Mouse (Mus musculus): ENCODE results near the gene Bud31. TPM values are rescaled to one million over a fixed set of nuclear protein-coding genes. Genes with fewer than 3 reads are reported as not detected.
"Not testable (repeated sequence)": the region's sequence is repeated elsewhere in the genome, so short reads cannot be mapped to it uniquely, and the experiment has no call there.

Gene Bud31
- polyA plus RNA-seq, 1 experiment from 2014 or later, result 128 TPM

DNA sequence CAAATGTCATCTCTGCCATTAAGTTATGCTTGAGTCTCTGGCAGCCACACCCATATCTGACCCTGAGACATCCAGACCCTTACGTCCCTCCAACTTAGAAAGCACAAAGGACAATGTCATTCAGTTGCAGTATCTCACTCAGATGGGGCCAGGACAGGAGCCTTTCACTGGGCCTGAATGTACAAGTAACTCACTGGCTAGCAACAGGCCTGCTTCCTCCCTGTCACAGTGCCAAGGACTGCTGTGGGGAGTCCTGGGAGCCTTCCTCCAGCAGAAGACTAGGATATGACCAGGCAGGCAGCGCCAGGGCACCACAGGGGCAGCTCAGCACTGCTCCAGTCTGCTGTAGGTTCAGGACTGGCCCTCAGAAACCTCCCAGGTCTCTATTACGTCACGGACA is 11.0 kb upstream of the Bud31 start:
- WGBS (ENCODE audit: insufficient replicate concordance), result 85% methylated on average over 4 of the region's 4 CpGs
- ATAC-seq (ENCODE audit: insufficient read depth), result no peak
- Histone ChIP-seq H3K9me3 (replicated peaks) (no peaks in the 10 kb centered on the region), H3K27me3 (no peaks in the 10 kb centered on the region), H3K27ac (replicated peaks) (no peak overlapping the region), H3K4me3 (replicated peaks) (no peak overlapping the region), H3K9ac (no peak overlapping the region), H3K4me2 (no peak overlapping the region), H3K4me1 (replicated peaks) (peaks cover 6% of the 10 kb centered on the region), H3K36me3 (replicated peaks) (peaks cover 97% of the 10 kb centered on the region)

DNA sequence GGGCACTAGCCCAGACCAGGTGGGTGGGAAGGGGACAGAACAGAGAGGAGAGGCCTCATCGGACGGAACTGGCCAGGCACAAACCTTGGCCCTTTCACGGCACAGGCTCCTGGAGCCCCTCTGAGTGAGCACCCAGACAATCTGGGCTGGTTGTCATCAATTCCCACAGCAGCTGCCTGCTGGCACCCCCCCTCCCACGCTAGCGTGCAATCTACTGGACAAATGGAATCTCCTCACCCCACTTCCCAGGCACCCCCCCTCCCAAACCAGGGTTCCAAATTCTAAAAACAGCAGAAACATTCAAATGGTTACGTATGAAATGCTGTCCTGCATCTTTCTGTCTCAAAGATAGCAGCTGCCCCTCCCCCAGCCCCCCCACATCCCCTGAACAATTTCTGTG is 10.4 kb upstream of the Bud31 start:
- not testable (repeated sequence) for H3K27me3 ChIP-seq; ATAC-seq (ENCODE audit: insufficient read depth); H3K4me3 ChIP-seq (replicated peaks); H3K9me3 ChIP-seq (replicated peaks); H3K27ac ChIP-seq (replicated peaks); H3K4me2 ChIP-seq; H3K9ac ChIP-seq; H3K4me1 ChIP-seq (replicated peaks)
- peaks cover 97% of the 10 kb centered on the region for H3K36me3 ChIP-seq (replicated peaks)
- WGBS (ENCODE audit: insufficient replicate concordance), result 72% methylated on average over 4 of the region's 6 CpGs

DNA sequence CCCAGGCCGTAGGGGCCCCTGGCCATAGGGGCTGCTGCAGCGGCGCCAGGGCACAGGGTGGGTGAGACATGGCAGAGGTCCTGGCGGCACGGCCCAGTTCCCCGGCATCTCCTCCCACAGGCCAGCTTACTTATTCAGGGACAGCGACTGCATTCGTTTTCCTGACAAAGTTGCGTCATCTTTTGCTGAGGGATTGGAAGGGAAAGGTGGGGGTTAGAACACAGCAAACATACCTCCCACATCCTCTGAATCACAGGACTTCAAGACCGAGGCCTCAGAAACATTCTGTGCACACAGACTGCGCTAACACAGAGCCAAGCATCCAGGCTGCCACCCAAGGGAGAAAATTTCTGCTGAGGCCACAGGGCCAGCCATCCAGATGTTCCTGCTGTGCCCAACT is 10.0 kb upstream of the Bud31 start:
- Histone ChIP-seq H3K9ac (no peak overlapping the region), H3K27me3 (no peaks in the 10 kb centered on the region), H3K4me1 (replicated peaks) (peaks cover 6% of the 10 kb centered on the region), H3K27ac (replicated peaks) (no peak overlapping the region), H3K36me3 (replicated peaks) (peaks cover 97% of the 10 kb centered on the region), H3K9me3 (replicated peaks) (no peaks in the 10 kb centered on the region), H3K4me2 (no peak overlapping the region), H3K4me3 (replicated peaks) (no peak overlapping the region)
- WGBS (ENCODE audit: insufficient replicate concordance), result 73% methylated on average over 11 of the region's 11 CpGs
- ATAC-seq (ENCODE audit: insufficient read depth), result peak; percentile 28; the same call in 1 of the 2 replicates

DNA sequence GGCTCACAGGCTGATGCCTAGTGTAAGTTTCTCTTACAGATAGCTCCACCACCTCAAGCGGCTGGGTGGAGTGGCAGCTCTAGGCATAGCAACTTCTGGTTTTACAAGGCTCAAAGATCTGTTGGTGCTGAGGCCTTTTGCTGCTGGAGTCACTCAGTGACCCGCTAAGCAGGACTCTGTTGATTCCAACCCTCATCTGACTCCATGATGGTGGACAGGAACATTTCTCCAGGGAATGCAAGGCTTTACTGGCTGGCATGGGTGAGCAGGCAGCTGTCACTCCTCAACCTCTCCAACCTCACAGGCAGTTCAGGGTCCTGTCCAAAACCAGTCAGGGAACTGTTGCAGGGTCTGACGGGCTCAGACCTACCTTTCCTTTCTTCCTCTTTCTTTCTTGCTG is 9.2 kb upstream of the Bud31 start:
- H3K36me3 ChIP-seq (replicated peaks), result peaks cover 97% of the 10 kb centered on the region
- no peak overlapping the region for H3K9ac ChIP-seq
- no peaks in the 10 kb centered on the region for H3K27me3 ChIP-seq
- no peak for ATAC-seq (ENCODE audit: insufficient read depth)
- H3K4me3 ChIP-seq (replicated peaks), result no peak overlapping the region
- no peak overlapping the region for H3K4me2 ChIP-seq
- no peak overlapping the region for H3K27ac ChIP-seq (replicated peaks)
- peaks cover 6% of the 10 kb centered on the region for H3K4me1 ChIP-seq (replicated peaks)
- WGBS (ENCODE audit: insufficient replicate concordance), result 78% methylated on average over 3 of the region's 3 CpGs
- H3K9me3 ChIP-seq (replicated peaks), result no peaks in the 10 kb centered on the region

DNA sequence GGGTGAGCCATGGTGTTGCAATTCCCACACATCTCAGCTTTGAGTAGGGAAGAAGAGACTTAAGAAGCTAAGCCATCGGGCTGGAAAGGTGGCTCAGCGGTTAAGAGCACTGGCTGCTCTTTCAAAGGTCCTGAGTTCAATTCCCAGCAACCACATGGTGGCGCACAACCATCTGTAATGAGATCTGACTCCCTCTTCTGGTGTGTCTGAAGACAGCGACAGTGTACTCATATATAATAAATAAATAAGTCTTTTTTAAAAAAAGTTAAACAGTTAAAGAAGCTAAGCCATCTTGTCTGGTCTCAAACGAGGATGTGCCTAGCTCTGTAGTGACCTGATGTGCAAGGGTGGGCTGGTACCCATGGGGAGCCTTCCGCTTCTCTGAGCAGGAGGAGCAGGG is 6.9 kb upstream of the Bud31 start:
- H3K4me2 ChIP-seq; H3K27ac ChIP-seq (replicated peaks); ATAC-seq (ENCODE audit: insufficient read depth); H3K4me3 ChIP-seq (replicated peaks); H3K9ac ChIP-seq; H3K27me3 ChIP-seq; H3K9me3 ChIP-seq (replicated peaks): not testable (repeated sequence)
- H3K36me3 ChIP-seq (replicated peaks), result peaks cover 86% of the 10 kb centered on the region
- WGBS (ENCODE audit: insufficient replicate concordance), result 83% methylated on average over 6 of the region's 6 CpGs
- peaks cover 23% of the 10 kb centered on the region for H3K4me1 ChIP-seq (replicated peaks)

DNA sequence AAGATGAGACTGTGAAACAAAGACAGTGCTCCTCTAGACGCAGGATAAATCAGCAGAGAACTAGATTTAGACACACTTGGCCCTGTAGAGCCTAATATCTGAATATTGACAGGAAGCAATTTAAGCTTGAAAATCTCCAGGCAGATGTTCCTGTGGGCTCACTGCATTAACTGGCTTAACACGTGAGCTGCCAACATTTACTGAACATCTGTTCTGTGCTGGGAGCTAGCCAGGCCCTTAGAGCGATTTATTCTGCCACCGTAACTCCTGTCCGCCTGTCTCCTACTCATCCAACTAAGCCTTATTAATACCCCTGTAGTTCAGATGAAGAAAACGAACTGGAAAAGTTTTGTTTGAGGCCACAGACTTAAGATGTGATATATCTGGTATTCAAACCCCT is 1.3 kb upstream of the Bud31 start:
- ATAC-seq (ENCODE audit: insufficient read depth), result no peak
- Histone ChIP-seq H3K4me1 (replicated peaks) (peaks cover 46% of the 10 kb centered on the region), H3K27me3 (no peaks in the 10 kb centered on the region), H3K9me3 (replicated peaks) (no peaks in the 10 kb centered on the region), H3K27ac (replicated peaks) (peak overlapping the region; percentile 93), H3K4me2 (peak overlapping the region; percentile 80), H3K4me3 (replicated peaks) (peak overlapping the region; percentile 90), H3K36me3 (replicated peaks) (peaks cover 57% of the 10 kb centered on the region), H3K9ac (peak overlapping the region; percentile 91)
- 11% methylated on average over 6 of the region's 6 CpGs for WGBS (ENCODE audit: insufficient replicate concordance)

DNA sequence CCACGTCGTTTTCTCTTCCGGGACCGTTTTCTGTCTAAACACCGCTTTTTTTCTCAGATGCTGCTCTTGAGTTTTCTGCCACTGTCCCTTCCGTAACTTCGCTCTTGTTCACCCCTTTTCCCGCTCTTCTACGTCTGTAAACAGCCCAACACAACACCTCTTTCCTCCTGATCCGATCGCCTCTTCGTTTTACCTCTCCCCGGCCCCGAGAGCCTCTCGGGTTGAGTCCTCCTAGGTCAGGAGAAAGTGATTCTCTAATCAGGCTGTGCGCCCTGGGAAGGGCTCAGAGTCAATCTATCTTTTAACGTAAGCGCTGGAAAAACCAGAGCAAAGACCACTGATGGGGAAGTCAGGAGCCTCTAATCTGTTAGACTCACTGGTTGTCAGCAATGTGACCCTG is 449 bp downstream of the Bud31 start:
- H3K27me3 ChIP-seq, result no peaks in the 10 kb centered on the region
- peaks cover 46% of the 10 kb centered on the region for H3K4me1 ChIP-seq (replicated peaks)
- H3K27ac ChIP-seq (replicated peaks), result peak overlapping the region; percentile 93
- peak overlapping the region; percentile 90 for H3K4me3 ChIP-seq (replicated peaks)
- peaks cover 57% of the 10 kb centered on the region for H3K36me3 ChIP-seq (replicated peaks)
- peak overlapping the region; percentile 91 for H3K9ac ChIP-seq
- peak overlapping the region; percentile 80 for H3K4me2 ChIP-seq
- peak; percentile 31 for ATAC-seq (ENCODE audit: insufficient read depth)
- under 1% methylated on average over 18 of the region's 18 CpGs for whole genome bisulfite sequencing (ENCODE audit: insufficient replicate concordance)
- H3K9me3 ChIP-seq (replicated peaks), result no peaks in the 10 kb centered on the region

DNA sequence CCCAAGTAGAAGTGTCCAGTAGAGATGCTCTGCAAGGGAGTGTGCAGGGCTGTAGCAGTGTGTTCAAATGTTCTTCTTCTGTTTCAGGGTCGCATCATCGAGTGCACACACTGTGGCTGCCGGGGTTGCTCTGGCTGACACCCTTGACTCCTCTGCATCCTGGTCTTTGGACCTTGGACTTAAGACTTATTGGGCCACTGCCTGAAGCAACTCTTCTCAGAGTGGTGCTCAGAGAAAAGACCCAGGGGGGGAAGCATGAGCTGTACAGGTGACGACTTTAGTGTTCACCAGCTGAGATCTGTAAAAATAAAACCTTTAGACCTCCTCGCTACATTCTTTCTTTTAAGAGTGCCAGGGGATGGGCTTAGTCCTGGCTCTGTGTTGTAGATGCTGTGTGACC is 7.6 kb downstream of the Bud31 start:
- H3K27me3 ChIP-seq, result no peaks in the 10 kb centered on the region
- no peak overlapping the region for H3K4me3 ChIP-seq (replicated peaks)
- H3K4me1 ChIP-seq (replicated peaks), result peaks cover 38% of the 10 kb centered on the region
- H3K9ac ChIP-seq, result no peak overlapping the region
- peaks cover 100% of the 10 kb centered on the region for H3K36me3 ChIP-seq (replicated peaks)
- ATAC-seq (ENCODE audit: insufficient read depth), result no peak
- no peak overlapping the region for H3K4me2 ChIP-seq
- 77% methylated on average over 5 of the region's 5 CpGs for WGBS (ENCODE audit: insufficient replicate concordance)
- H3K27ac ChIP-seq (replicated peaks), result no peak overlapping the region
- H3K9me3 ChIP-seq (replicated peaks), result no peaks in the 10 kb centered on the region

DNA sequence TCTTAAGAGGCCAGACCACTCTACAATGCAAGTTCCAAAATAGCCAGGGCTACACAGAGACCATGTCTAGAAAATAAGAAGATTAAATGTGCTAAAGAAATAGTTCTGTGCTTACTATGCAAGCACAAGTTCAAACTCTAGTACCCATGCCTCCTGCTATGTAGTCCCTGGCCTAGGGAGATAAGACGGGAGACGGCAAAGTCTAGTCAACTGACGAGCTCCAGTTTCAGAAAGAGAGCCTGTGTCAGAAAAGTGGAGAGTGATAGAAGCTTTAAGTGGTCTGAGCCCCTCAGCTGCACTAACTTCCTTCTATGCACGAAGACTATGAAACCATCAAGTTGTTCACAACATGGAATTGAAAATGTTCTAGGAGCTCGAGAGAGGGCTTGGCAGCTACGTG is 9.1 kb downstream of the Bud31 start:
- WGBS (ENCODE audit: insufficient replicate concordance), result 34% methylated on average over 6 of the region's 6 CpGs
- Histone ChIP-seq H3K4me2 (no peak overlapping the region), H3K27ac (replicated peaks) (peak overlapping the region; percentile 45; the same call in 1 of the 2 replicates), H3K4me1 (replicated peaks) (peaks cover 49% of the 10 kb centered on the region), H3K4me3 (replicated peaks) (no peak overlapping the region), H3K9me3 (replicated peaks) (no peaks in the 10 kb centered on the region), H3K36me3 (replicated peaks) (peaks cover 98% of the 10 kb centered on the region), H3K9ac (no peak overlapping the region), H3K27me3 (no peaks in the 10 kb centered on the region)
- ATAC-seq (ENCODE audit: insufficient read depth), result peak; percentile 40; the same call in 1 of the 2 replicates

DNA sequence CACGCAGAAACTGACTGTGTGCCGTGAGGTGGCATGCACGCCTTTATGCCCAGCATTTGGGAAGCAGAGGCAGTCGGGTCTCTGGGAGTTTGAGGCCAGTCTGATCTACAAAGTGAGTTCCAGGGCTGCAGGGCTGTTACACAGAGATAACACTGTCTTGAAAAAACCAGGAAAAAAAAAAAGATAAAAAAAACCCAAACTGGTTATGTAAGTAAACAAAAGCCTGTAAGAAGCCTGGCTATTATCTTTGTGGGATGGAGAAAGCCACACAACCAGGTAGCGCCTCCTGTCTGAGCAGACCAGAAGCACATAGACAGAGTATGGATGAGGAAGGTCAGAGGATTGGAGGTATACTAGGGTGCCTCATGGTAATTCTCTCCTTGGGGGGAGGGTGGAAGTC is 12.5 kb downstream of the Bud31 start:
- H3K4me3 ChIP-seq (replicated peaks), result no peak overlapping the region
- no peaks in the 10 kb centered on the region for H3K27me3 ChIP-seq
- ATAC-seq (ENCODE audit: insufficient read depth), result peak; percentile 51
- H3K27ac ChIP-seq (replicated peaks), result peak overlapping the region; percentile 52
- H3K4me2 ChIP-seq, result no peak overlapping the region
- 35% methylated on average over 5 of the region's 5 CpGs for WGBS (ENCODE audit: insufficient replicate concordance)
- no peaks in the 10 kb centered on the region for H3K9me3 ChIP-seq (replicated peaks)
- H3K36me3 ChIP-seq (replicated peaks), result peaks cover 92% of the 10 kb centered on the region
- H3K4me1 ChIP-seq (replicated peaks), result peaks cover 46% of the 10 kb centered on the region
- H3K9ac ChIP-seq, result no peak overlapping the region

DNA sequence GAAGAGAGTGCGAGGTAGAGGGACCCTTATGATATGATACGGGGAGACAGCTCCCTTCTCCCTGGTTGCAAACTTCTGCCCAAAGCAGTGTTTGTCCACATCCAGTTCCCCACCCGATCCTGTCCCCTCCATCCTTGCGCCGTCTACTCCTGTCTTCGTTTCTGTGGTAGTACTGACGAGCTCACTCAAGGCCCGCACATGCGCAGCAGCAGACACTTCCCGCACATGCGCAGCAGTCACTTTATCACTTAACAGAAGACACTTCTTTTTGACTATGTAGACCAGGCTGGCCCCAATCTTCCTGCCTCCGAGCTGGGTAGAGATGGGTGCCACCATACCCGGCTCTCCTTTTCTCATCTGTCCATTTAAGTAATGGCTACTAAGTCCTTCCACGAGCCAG is 21.2 kb downstream of the Bud31 start:
- H3K27me3 ChIP-seq, result no peaks in the 10 kb centered on the region
- 86% methylated on average over 14 of the region's 14 CpGs for WGBS (ENCODE audit: insufficient replicate concordance)
- peaks cover 82% of the 10 kb centered on the region for H3K36me3 ChIP-seq (replicated peaks)
- no peak overlapping the region for H3K4me3 ChIP-seq (replicated peaks)
- no peak overlapping the region for H3K4me2 ChIP-seq
- ATAC-seq (ENCODE audit: insufficient read depth), result no peak
- peaks cover 20% of the 10 kb centered on the region for H3K4me1 ChIP-seq (replicated peaks)
- no peak overlapping the region for H3K9ac ChIP-seq
- no peak overlapping the region for H3K27ac ChIP-seq (replicated peaks)
- H3K9me3 ChIP-seq (replicated peaks), result no peaks in the 10 kb centered on the region

DNA sequence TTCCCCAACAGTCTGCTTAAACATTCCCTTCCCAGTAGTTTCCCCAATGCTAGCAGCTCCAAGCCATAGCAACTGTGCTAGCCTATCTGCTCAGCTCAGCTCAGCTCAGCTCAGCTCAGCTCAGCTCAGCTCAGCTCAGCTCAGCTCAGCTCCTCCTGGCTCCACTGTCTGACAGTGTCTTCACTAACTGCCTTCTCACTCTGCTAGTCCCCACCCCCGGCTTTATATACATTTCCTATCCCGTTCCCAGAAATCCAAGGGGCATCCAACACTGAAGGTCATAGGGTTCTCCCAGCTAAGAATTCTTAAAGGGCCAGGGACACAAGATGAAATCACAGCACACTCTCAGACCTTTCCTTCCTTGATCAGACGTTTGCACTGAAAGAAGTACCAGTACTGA is 24.5 kb downstream of the Bud31 start:
- Histone ChIP-seq H3K4me1 (replicated peaks) (peaks cover 43% of the 10 kb centered on the region), H3K27ac (replicated peaks) (no peak overlapping the region), H3K4me3 (replicated peaks) (no peak overlapping the region), H3K9me3 (replicated peaks) (no peaks in the 10 kb centered on the region), H3K36me3 (replicated peaks) (peaks cover 55% of the 10 kb centered on the region), H3K9ac (no peak overlapping the region), H3K27me3 (no peaks in the 10 kb centered on the region), H3K4me2 (peak overlapping the region; percentile 7; the same call in 1 of the 2 replicates)
- 63% methylated on average over 3 of the region's 3 CpGs for WGBS (ENCODE audit: insufficient replicate concordance)
- ATAC-seq (ENCODE audit: insufficient read depth), result no peak
